23 mouse cellular contexts compared by ENCODE assay signal in genomic region chr5:131491843-131492242, GRCm38 (mm10).
A peak's percentile ranks its signal among the peaks of the same experiment; 100 is the strongest.
DNase-seq lines count a peak whose midpoint lies in the region; ATAC-seq lines count a peak whose summit lies in the region.
"Had no signal": no experiment of that assay in that cellular context is flagged by ENCODE, and none has a peak within 500 bp of the region (broad histone marks: within the 10 kb centered on the region; RNA-seq: fewer than 3 reads in every experiment).

No protein-coding gene starts in this region.

- WGBS in heart, embryonic 15.5 days = 63% methylated on average over 8 of the region's 8 CpGs
- 33% methylated on average over 8 of the region's 8 CpGs for WGBS in kidney, embryonic 16.5 days

- 0 out of 2 replicates have a peak, but pooled peaks have one; percentile 44 for ATAC-seq in heart, embryonic 15.5 days (replicated peaks; ENCODE audit: insufficient number of reproducible peaks, insufficient read depth, low FRiP score, low read depth)
- ATAC-seq in kidney, embryonic 16.5 days (ENCODE audit: low FRiP score, low TSS enrichment) = peak; percentile 36; the same call in 1 of the 2 replicates
- ATAC-seq: forebrain, postnatal 0 days; intestine, embryonic 16.5 days; Patski had no signal

- H3K4me3 ChIP-seq in heart, embryonic 15.5 days = no peak overlapping the region
- H3K4me3 ChIP-seq in kidney, embryonic 16.5 days (ENCODE audit: low read length) = no peak overlapping the region
- H3K4me3 ChIP-seq: hindbrain, embryonic 15.5 days; limb, embryonic 15.5 days; midbrain, embryonic 12.5 days had no signal

- no peaks in the 10 kb centered on the region for H3K9me3 ChIP-seq in heart, embryonic 15.5 days (replicated peaks)
- no peaks in the 10 kb centered on the region for H3K9me3 ChIP-seq in kidney, embryonic 16.5 days (ENCODE audit: low read length)
- H3K9me3 ChIP-seq: hindbrain, embryonic 15.5 days; limb, embryonic 15.5 days; midbrain, embryonic 12.5 days had no signal

- no peak overlapping the region for H3K9ac ChIP-seq in heart, embryonic 15.5 days
- no peak overlapping the region for H3K9ac ChIP-seq in kidney, embryonic 16.5 days (replicated peaks; ENCODE audit: low read length)
- H3K9ac ChIP-seq: forebrain, postnatal 0 days; hindbrain, embryonic 15.5 days; limb, embryonic 15.5 days; liver, embryonic 14.5 days; lung, embryonic 14.5 days; midbrain, embryonic 12.5 days had no signal

- H3K27me3 ChIP-seq in heart, embryonic 15.5 days = no peaks in the 10 kb centered on the region
- no peaks in the 10 kb centered on the region for H3K27me3 ChIP-seq in kidney, embryonic 16.5 days (ENCODE audit: insufficient read depth, low read length)
- H3K27me3 ChIP-seq: hindbrain, embryonic 15.5 days; limb, embryonic 15.5 days; midbrain, embryonic 12.5 days; Patski had no signal

- H3K4me1 ChIP-seq in heart, embryonic 15.5 days (replicated peaks) = peaks cover 15% of the 10 kb centered on the region
- 0 out of 2 replicates have a peak, but pooled peaks cover 5% of the 10 kb centered on the region for H3K4me1 ChIP-seq in kidney, embryonic 16.5 days (ENCODE audit: insufficient read depth, low read length)

- DNase-seq in adrenal gland, postnatal 10 days = peak; percentile 13
- DNase-seq in adrenal gland, adult 18-20 months (ENCODE audit: low spot score in 2 of 2) = no peak
- DNase-seq in heart, postnatal 14 days = no peak
- no peak for DNase-seq in kidney, postnatal 25 days
- DNase-seq in ZHBTc4 (ENCODE audit: low read depth, low spot score) = peak; percentile 22
- DNase-seq in gastrocnemius, postnatal 4 days (ENCODE audit: low spot score in 2 of 2) = no peak
- DNase-seq: adrenal gland, adult 8-10 months; cerebellum, adult 9-10 months; forebrain, postnatal 0 days; gastrocnemius, postnatal 14 days; retina, postnatal 1 day; right cerebral cortex, postnatal 25 days; thymus, postnatal 14 days had no signal

- intact Hi-C loops in heart, postnatal 14 days (cut with DNase I) = no loop called here

- no peak overlapping the region for H3K27ac ChIP-seq in heart, embryonic 15.5 days
- H3K27ac ChIP-seq in kidney, embryonic 16.5 days (ENCODE audit: low read length) = no peak overlapping the region
- H3K27ac ChIP-seq: hindbrain, embryonic 15.5 days; limb, embryonic 15.5 days; liver, embryonic 14.5 days; midbrain, embryonic 12.5 days had no signal

- no peaks in the 10 kb centered on the region for H3K36me3 ChIP-seq in heart, embryonic 15.5 days
- H3K36me3 ChIP-seq in kidney, embryonic 16.5 days (ENCODE audit: insufficient read depth, low read length) = 0 out of 2 replicates have a peak, but pooled peaks cover 5% of the 10 kb centered on the region
- H3K36me3 ChIP-seq: G1E; hindbrain, embryonic 15.5 days; limb, embryonic 15.5 days; midbrain, embryonic 12.5 days had no signal

- no peak overlapping the region for H3K4me2 ChIP-seq in heart, embryonic 15.5 days
- no peak overlapping the region for H3K4me2 ChIP-seq in kidney, embryonic 16.5 days (replicated peaks; ENCODE audit: low read depth, low read length)
- H3K4me2 ChIP-seq: hindbrain, embryonic 15.5 days; limb, embryonic 15.5 days; lung, embryonic 14.5 days; midbrain, embryonic 12.5 days had no signal

Comparison
In these comparisons a context has a peak if more than half of its experiments do, and no peak if none do; other contexts are left out.
1. DNase-seq: peak in adrenal gland, postnatal 10 days (single experiment) and ZHBTc4 (single experiment); none in adrenal gland, adult 18-20 months (0 of 2), heart, postnatal 14 days (0 of 2), kidney, postnatal 25 days (0 of 2) and gastrocnemius, postnatal 4 days (0 of 2).